Mouse (Mus musculus) monocyte, adult 5-6 weeks (primary cell): ENCODE results near the gene Psma5. TPM values are rescaled to one million over a fixed set of nuclear protein-coding genes. Genes with fewer than 3 reads are reported as not detected.

ENCODE experiments used
- ATAC-seq: fragments of 153-309, 156-312 bp; replicated peaks from 2 replicates; pipeline ENCODE4 v1.8.0; 2017; ENCODE audit warnings: mild to moderate bottlenecking; ENCODE audit not compliant: low TSS enrichment, insufficient number of reproducible peaks, severe bottlenecking, poor library complexity, low FRiP score
- total RNA-seq: library from RNA; stranded (forward); fragments of 200-1000, 200-491, 200-594 nt; gene quantifications from 3 replicates; pipeline ENCODE4 v1.2.3, GENCODE M21; 2017

Gene Psma5
- total RNA-seq, 1 experiment from 2014 or later = 139 TPM

DNA sequence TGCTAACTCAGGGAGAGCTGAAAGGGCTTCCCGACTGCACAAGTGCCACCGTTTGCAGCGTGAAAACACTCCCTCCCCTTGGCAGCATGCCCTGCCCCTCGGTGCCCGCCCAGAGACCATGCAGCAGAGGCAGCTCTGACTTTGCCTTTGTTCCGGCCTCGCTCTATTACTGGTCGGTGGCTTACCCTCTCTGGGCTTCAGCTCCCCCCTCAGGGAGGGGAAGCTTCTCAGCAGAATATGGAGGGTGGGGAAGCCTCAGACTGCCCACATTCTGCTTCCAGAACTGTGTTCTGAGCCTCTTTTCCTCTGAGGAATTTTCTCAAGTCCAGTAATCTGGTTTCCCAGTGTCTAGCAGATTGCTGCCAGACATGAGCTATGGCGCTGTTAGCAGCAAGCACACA is 71.7 kb downstream of the Psma5 start:
- ATAC-seq = no peak

Other genes starting within 250 kb of the Psma5 start
- gene Gstm1, start 239.0 kb upstream of the Psma5 start, total RNA-seq = 43.8 to 75.0 TPM (median 64.1 TPM) in 3 replicates
- 7.4 to 12.4 TPM (median 8.4 TPM) in 3 replicates for gene Gstm4, start 212.0 kb upstream of the Psma5 start, total RNA-seq
- gene Ampd2, start 170.3 kb upstream of the Psma5 start, total RNA-seq = 15.6 to 22.0 TPM (median 18.4 TPM) in 3 replicates
- gene Gnat2, start 164.1 kb upstream of the Psma5 start, total RNA-seq = not detected in 3 replicates
- gene Gnai3, start 110.8 kb upstream of the Psma5 start, total RNA-seq = 156 to 172 TPM (median 164 TPM) in 3 replicates
- gene Gpr61, start 102.0 kb upstream of the Psma5 start, total RNA-seq = not detected in 3 replicates
- 3.7 to 6.2 TPM (median 4.2 TPM) in 3 replicates for gene Amigo1, start 70.6 kb upstream of the Psma5 start, total RNA-seq
- 13.0 to 22.3 TPM (median 15.0 TPM) in 3 replicates for gene Cyb561d1, start 55.7 kb upstream of the Psma5 start, total RNA-seq
- gene Atxn7l2, start 46.0 kb upstream of the Psma5 start, total RNA-seq = 4.0 to 7.1 TPM (median 6.8 TPM) in 3 replicates
- gene Sypl2, start 30.3 kb upstream of the Psma5 start, total RNA-seq = not detected in 3 replicates
- 31.6 to 35.5 TPM (median 32.1 TPM) in 3 replicates for gene Sort1, start 27.2 kb downstream of the Psma5 start, total RNA-seq
- not detected in 3 replicates for gene Mybphl, start 108.0 kb downstream of the Psma5 start, total RNA-seq
- gene Psrc1, start 126.9 kb downstream of the Psma5 start, total RNA-seq = 0.68 to 1.4 TPM (median 0.86 TPM) in 3 replicates
- 0.11 to 1.8 TPM (median 0.19 TPM) in 3 replicates for gene Celsr2, start 158.6 kb downstream of the Psma5 start, total RNA-seq
- 120 to 326 TPM (median 130 TPM) in 3 replicates for gene Sars, start 188.3 kb downstream of the Psma5 start, total RNA-seq